Mouse (Mus musculus): ENCODE data around the gene 2310061N02Rik.
"Not testable (repeated sequence)": the region's sequence is repeated elsewhere in the genome, so short reads cannot be mapped to it uniquely, and the experiment has no call there.

The 2310061N02Rik gene

GRCm38 (mm10) chr16:88707496-88708012 lies at the start of gene 2310061N02Rik:
Gene 2310061N02Rik (minus strand): TSS chr16:88707962.
- DNase-seq (ENCODE audit: low spot score), result no peak

GRCm38 (mm10) chr16:88751535-88751934 lies 43.8 kb upstream of the 2310061N02Rik start, which contains the start of gene Krtap13:
Gene Krtap13 (minus strand): TSS chr16:88751635.
- DNase-seq (ENCODE audit: low spot score), result not testable (repeated sequence)

GRCm38 (mm10) chr16:88747943-88748342 lies 40.2 kb upstream of the 2310061N02Rik start:
- DNase-seq (ENCODE audit: low spot score), result no peak

- no peak for DNase-seq (ENCODE audit: low spot score)
Measured at GRCm38 (mm10) chr16:88744750-88745340, 37.1 kb upstream of the 2310061N02Rik start.

GRCm38 (mm10) chr16:88735391-88735790 lies 27.6 kb upstream of the 2310061N02Rik start:
- DNase-seq (ENCODE audit: low spot score), result no peak

- no peak for DNase-seq (ENCODE audit: low spot score)
Measured at GRCm38 (mm10) chr16:88728812-88729275, 21.1 kb upstream of the 2310061N02Rik start, which contains the start of gene Krtap13-1. Gene Krtap13-1 (plus strand): TSS chr16:88728862.

GRCm38 (mm10) chr16:88720031-88720430 lies 12.3 kb upstream of the 2310061N02Rik start:
- no peak for DNase-seq (ENCODE audit: low spot score)

GRCm38 (mm10) chr16:88716549-88716948 lies 8.8 kb upstream of the 2310061N02Rik start:
- no peak for DNase-seq (ENCODE audit: low spot score)

GRCm38 (mm10) chr16:88711245-88711644 lies 3.5 kb upstream of the 2310061N02Rik start:
- DNase-seq (ENCODE audit: low spot score), result no peak

- no peak for DNase-seq (ENCODE audit: low spot score)
Measured at GRCm38 (mm10) chr16:88710757-88711156, 3.0 kb upstream of the 2310061N02Rik start.

GRCm38 (mm10) chr16:88701072-88701864 lies 6.5 kb downstream of the 2310061N02Rik start:
- DNase-seq (ENCODE audit: low spot score), result no peak

GRCm38 (mm10) chr16:88696256-88696655 lies 11.5 kb downstream of the 2310061N02Rik start:
- DNase-seq (ENCODE audit: low spot score), result no peak

GRCm38 (mm10) chr16:88681282-88681681 lies 26.5 kb downstream of the 2310061N02Rik start:
- DNase-seq (ENCODE audit: low spot score), result no peak

GRCm38 (mm10) chr16:88679099-88679498 lies 28.7 kb downstream of the 2310061N02Rik start:
- no peak for DNase-seq (ENCODE audit: low spot score)

GRCm38 (mm10) chr16:88671571-88671970 lies 36.2 kb downstream of the 2310061N02Rik start, which contains the start of gene Krtap27-1:
Gene Krtap27-1 (minus strand): TSS chr16:88671671.
- DNase-seq (ENCODE audit: low spot score), result no peak

- DNase-seq (ENCODE audit: low spot score), result peak; percentile 14
Measured at GRCm38 (mm10) chr16:88657426-88657825, 50.3 kb downstream of the 2310061N02Rik start.

Data from embryo, embryonic 10 days (tissue).